Mouse (Mus musculus) lung, postnatal 4 days (tissue): ENCODE measurements around the gene Myl6b.
"Not testable (repeated sequence)": the region's sequence is repeated elsewhere in the genome, so short reads cannot be mapped to it uniquely, and the experiment has no call there.

ENCODE experiments used
- DNase-seq, 2 experiments: peaks; one replicate each; pipeline ENCODE4 v3.0.0; 2021

Gene Myl6b

GRCm38 (mm10) chr10:128493319-128493694, 5.2 kb downstream of the Myl6b start:
- no peak for DNase-seq

- peak; percentile 83 for DNase-seq
Observed at GRCm38 (mm10) chr10:128492633-128493311, 5.7 kb downstream of the Myl6b start.

GRCm38 (mm10) chr10:128492051-128492450, 6.4 kb downstream of the Myl6b start:
- DNase-seq: not testable (repeated sequence)

- peak; percentile 59 to 63 for DNase-seq
Observed at GRCm38 (mm10) chr10:128491495-128491894, 7.0 kb downstream of the Myl6b start.

GRCm38 (mm10) chr10:128490912-128491311, 7.6 kb downstream of the Myl6b start:
- DNase-seq: no peak

- peak; percentile 43 to 44 for DNase-seq
Observed at GRCm38 (mm10) chr10:128490232-128490631, 8.3 kb downstream of the Myl6b start.

- DNase-seq: no peak
Observed at GRCm38 (mm10) chr10:128489785-128490184, 8.7 kb downstream of the Myl6b start.

GRCm38 (mm10) chr10:128489380-128489779, 9.1 kb downstream of the Myl6b start:
- DNase-seq: peak in 1 of 2 experiments; percentile 27

- DNase-seq: no peak
Observed at GRCm38 (mm10) chr10:128488776-128489175, 9.7 kb downstream of the Myl6b start.

GRCm38 (mm10) chr10:128487861-128488712, 10.4 kb downstream of the Myl6b start:
- no peak for DNase-seq

- no peak for DNase-seq
Observed at GRCm38 (mm10) chr10:128486370-128486769, 12.1 kb downstream of the Myl6b start.

GRCm38 (mm10) chr10:128474366-128474765, 24.1 kb downstream of the Myl6b start:
- no peak for DNase-seq

- no peak for DNase-seq
Observed at GRCm38 (mm10) chr10:128460270-128460630, 38.2 kb downstream of the Myl6b start.

- DNase-seq: peak in 1 of 2 experiments; percentile 46
Observed at GRCm38 (mm10) chr10:128459409-128460269, 38.8 kb downstream of the Myl6b start.

- DNase-seq: peak; percentile 90 to 93
Observed at GRCm38 (mm10) chr10:128458719-128459408, 39.6 kb downstream of the Myl6b start, which contains the start of gene Smarcc2. TSS of gene Smarcc2 (plus strand) at chr10:128459248.

GRCm38 (mm10) chr10:128458348-128458718, 40.2 kb downstream of the Myl6b start:
- peak; percentile 90 to 94 for DNase-seq

GRCm38 (mm10) chr10:128457676-128458075, 40.8 kb downstream of the Myl6b start:
- no peak for DNase-seq

- DNase-seq: peak; percentile 38 to 82
Observed at GRCm38 (mm10) chr10:128455280-128455679, 43.2 kb downstream of the Myl6b start.

GRCm38 (mm10) chr10:128454471-128454870, 44.0 kb downstream of the Myl6b start:
- DNase-seq: no peak

- no peak for DNase-seq
Observed at GRCm38 (mm10) chr10:128451014-128451413, 47.5 kb downstream of the Myl6b start.

GRCm38 (mm10) chr10:128445407-128445806, 53.1 kb downstream of the Myl6b start:
- no peak for DNase-seq

- DNase-seq: no peak
Observed at GRCm38 (mm10) chr10:128444354-128444753, 54.1 kb downstream of the Myl6b start.
